Mouse (Mus musculus) midbrain, embryonic 12.5 days (tissue): ENCODE data around the gene Kif4. TPM values are rescaled to one million over a fixed set of nuclear protein-coding genes. Genes with fewer than 3 reads are reported as not detected.

Source experiments
- ATAC-seq: fragments of 200-750 bp; cut with Nextera tagmentation; 2 replicates; pipeline ENCODE4 v1.8.0; 2017; ENCODE audit warnings: low read depth, moderate TSS enrichment, moderate library complexity; ENCODE audit not compliant: low FRiP score
- H3K27ac ChIP-seq: fragments of 300-500 bp; sonication (generic); replicated peaks from 2 replicates; pipeline ENCODE4 v1.5.1; 2016; ENCODE audit warnings: mild to moderate bottlenecking
- H3K27me3 ChIP-seq: fragments of 300-500 bp; sonication (generic); 2 replicates; pipeline ENCODE4 v1.6.1; 2016; ENCODE audit warnings: mild to moderate bottlenecking
- H3K36me3 ChIP-seq: fragments of 300-500 bp; sonication (generic); 2 replicates; pipeline ENCODE4 v1.6.1; 2016
- H3K4me1 ChIP-seq: fragments of 300-500 bp; sonication (generic); 2 replicates; pipeline ENCODE4 v1.6.1; 2016
- H3K4me2 ChIP-seq: fragments of 300-500 bp; sonication (generic); replicated peaks from 2 replicates; pipeline ENCODE4 v1.6.1; 2016; ENCODE audit warnings: mild to moderate bottlenecking, moderate library complexity
- H3K4me3 ChIP-seq: fragments of 300-500 bp; sonication (generic); 2 replicates; pipeline ENCODE4 v1.5.1; 2016; ENCODE audit warnings: mild to moderate bottlenecking
- H3K9ac ChIP-seq: fragments of 300-500 bp; sonication (generic); replicated peaks from 2 replicates; pipeline ENCODE4 v1.6.1; 2016; ENCODE audit warnings: mild to moderate bottlenecking, moderate library complexity
- H3K9me3 ChIP-seq: fragments of 300-500 bp; sonication (generic); 2 replicates; pipeline ENCODE4 v1.6.1; 2016; ENCODE audit warnings: mild to moderate bottlenecking
- WGBS: fragments of 180-500 bp; shearing (Covaris S2); methylation state at CpG from one replicate; pipeline ENCODE4 v1.1.7; 2016; 5-methylcytosine and 5-hydroxymethylcytosine counted together
- polyA plus RNA-seq: library from polyadenylated mRNA; unstranded; fragments of >200 nt; fragmentation: Nextera tagmentation; extraction: Ambion mirVana; gene quantifications from 2 replicates; pipeline ENCODE4 v1.2.1, GENCODE M21; 2016

Kif4 gene
- polyA plus RNA-seq, 1 experiment from 2014 or later = 39.2 TPM

DNA sequence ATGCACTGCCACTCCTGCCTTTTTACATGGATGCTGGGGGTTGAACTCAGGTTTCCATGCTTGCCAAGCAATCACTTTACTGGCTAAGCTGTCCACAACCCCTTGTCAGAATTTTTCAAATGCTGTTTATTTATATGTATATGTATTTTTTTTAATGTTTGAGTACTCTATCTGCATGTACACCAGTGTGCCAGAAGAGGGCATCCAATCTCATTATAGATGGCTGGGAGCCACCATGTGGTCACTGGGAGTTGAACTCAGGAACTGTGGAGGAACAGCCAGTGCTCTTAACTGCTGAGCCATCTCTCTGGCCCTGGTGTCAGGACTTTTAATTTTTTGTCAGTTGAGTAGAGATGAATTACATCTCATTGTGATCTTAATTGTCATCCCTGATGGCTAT is 27.3 kb downstream of the Kif4 start:
- Histone ChIP-seq H3K27ac (no peak overlapping the region), H3K9me3 (no peaks in the 10 kb centered on the region), H3K4me2 (no peak overlapping the region), H3K9ac (no peak overlapping the region), H3K27me3 (no peaks in the 10 kb centered on the region), H3K36me3 (no peaks in the 10 kb centered on the region), H3K4me1 (no peaks in the 10 kb centered on the region), H3K4me3 (no peak overlapping the region)
- ATAC-seq = no peak

DNA sequence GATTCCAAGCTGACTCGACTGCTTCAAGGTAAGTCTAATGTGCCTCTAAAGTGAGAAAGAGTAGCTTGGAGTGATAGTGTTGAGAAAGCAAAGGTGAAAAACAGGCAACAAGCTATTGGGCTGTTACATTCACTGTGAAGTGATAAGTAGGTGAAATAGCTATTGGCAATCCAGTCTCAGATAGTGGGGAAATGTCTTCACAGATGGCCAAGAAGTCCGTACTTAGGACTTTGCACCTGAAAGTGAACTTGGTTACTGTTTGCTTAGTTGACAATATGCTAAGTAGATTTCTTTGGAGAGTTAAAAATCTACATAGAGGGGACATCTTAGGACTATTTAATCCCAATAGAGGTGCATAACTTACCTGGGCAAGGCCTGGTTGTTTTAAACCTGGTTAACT is 39.3 kb downstream of the Kif4 start:
- Histone ChIP-seq H3K27me3 (peaks cover 3% of the 10 kb centered on the region; the same call in 1 of the 2 replicates), H3K4me1 (no peaks in the 10 kb centered on the region), H3K27ac (no peak overlapping the region), H3K36me3 (no peaks in the 10 kb centered on the region), H3K4me2 (no peak overlapping the region), H3K9ac (no peak overlapping the region), H3K4me3 (no peak overlapping the region), H3K9me3 (no peaks in the 10 kb centered on the region)
- WGBS = 93% methylated on average over 2 of the region's 2 CpGs
- no peak for ATAC-seq

DNA sequence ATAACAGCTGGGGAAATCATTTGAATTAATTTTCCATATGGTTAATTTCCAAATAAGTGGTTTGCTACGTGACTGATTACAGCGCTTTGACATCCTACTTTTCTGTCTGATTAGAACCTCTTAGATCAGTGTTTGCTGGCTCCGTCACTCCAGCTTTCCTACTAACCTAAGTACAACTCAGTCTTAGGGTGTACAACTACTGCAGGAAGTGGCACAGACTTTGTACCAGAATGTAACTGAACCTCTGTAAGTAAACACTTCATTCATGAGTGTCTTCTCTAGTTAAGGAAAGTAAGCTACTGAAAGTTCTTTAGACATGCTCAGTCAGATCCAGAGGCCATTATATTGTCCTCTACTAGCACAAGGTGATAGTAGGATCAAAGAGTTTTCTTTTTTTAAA is 52.7 kb downstream of the Kif4 start:
- H3K36me3 ChIP-seq = 0 out of 2 replicates have a peak, but pooled peaks cover 3% of the 10 kb centered on the region
- peaks cover 3% of the 10 kb centered on the region; the same call in 1 of the 2 replicates for H3K27me3 ChIP-seq
- no peaks in the 10 kb centered on the region for H3K9me3 ChIP-seq
- no peak overlapping the region for H3K9ac ChIP-seq
- no peaks in the 10 kb centered on the region for H3K4me1 ChIP-seq
- WGBS = 90% methylated on average over 3 of the region's 3 CpGs
- no peak overlapping the region for H3K4me3 ChIP-seq
- no peak overlapping the region for H3K4me2 ChIP-seq
- H3K27ac ChIP-seq = no peak overlapping the region
- ATAC-seq = no peak

DNA sequence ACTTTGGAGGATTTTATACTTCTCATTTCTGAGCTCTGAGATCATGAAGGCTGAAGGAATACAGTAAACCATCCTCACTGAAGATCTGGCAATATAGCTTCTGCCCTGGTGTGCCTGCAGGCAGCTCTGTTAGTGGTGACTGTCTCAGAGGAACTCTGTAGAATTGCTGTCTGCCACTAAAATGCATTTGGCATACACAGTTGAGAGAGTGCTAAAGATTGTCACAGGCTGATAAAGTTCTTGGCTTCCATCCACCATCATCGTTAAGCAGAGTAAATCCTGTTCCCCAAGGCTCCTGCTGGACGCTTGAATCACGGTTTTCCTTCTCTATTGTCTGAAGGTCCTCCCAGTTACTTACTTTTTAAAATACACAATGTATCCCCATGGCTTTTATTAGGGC is 61.0 kb downstream of the Kif4 start:
- no peak overlapping the region for H3K4me2 ChIP-seq
- 82% methylated on average over 3 of the region's 3 CpGs for WGBS
- ATAC-seq = no peak
- no peaks in the 10 kb centered on the region for H3K4me1 ChIP-seq
- H3K9me3 ChIP-seq = no peaks in the 10 kb centered on the region
- peaks cover 6% of the 10 kb centered on the region; the same call in 1 of the 2 replicates for H3K27me3 ChIP-seq
- H3K4me3 ChIP-seq = no peak overlapping the region
- peaks cover 5% of the 10 kb centered on the region for H3K36me3 ChIP-seq
- H3K9ac ChIP-seq = no peak overlapping the region
- H3K27ac ChIP-seq = no peak overlapping the region

DNA sequence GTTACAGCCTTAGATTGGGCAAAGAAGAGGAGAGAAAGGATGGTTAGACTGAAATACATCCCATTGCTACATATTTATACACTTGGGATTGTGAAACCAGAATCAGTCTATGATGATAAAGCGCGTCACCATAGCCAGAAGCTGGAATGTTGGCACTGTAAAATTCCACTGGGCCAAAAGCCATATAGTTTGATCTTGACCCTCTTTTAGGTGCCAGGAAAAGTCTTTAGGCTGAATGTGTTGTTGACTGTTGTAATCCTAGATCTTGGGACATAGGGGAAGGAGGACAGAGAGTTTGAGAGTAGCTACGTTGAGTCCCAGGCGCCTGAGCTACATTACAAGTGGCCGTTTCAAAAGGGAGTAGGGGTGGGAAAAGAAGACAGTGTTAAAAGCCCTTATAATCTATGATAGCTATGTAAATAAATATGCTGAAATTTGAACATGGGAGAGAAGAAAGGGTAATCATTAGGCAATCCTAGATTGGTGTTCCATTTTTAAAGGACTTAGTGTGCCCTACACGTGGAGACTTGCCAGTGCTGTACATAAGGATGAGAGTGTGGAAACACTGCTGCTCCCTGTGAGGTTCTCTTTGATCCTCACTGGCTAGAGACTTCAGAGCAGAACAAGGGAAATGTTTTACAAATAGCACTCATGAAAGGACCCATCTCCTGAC is 62.0 kb downstream of the Kif4 start:
- Histone ChIP-seq H3K9me3 (no peaks in the 10 kb centered on the region), H3K4me3 (no peak overlapping the region), H3K9ac (no peak overlapping the region), H3K27me3 (peaks cover 6% of the 10 kb centered on the region; the same call in 1 of the 2 replicates), H3K27ac (no peak overlapping the region), H3K36me3 (peaks cover 6% of the 10 kb centered on the region), H3K4me1 (no peaks in the 10 kb centered on the region), H3K4me2 (no peak overlapping the region)
- ATAC-seq = no peak
- 89% methylated on average over 6 of the region's 6 CpGs for whole genome bisulfite sequencing

DNA sequence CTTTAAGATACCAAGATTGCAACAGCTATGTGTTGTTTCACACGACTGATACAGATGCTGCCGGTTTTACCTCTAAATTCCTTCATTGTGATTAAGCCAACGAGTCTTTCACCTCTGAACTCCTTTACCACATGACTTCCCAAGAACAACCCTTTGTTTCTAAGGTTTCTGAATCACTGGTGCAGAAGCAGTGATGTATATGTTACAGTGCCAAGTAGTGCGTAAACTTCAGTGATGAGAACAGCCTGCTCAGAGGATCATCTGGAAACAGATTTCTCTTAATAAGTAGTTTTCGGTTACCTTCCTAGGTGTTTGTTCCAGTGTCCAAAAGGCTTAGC is 62.5 kb downstream of the Kif4 start:
- no peak overlapping the region for H3K27ac ChIP-seq
- no peaks in the 10 kb centered on the region for H3K4me1 ChIP-seq
- H3K4me2 ChIP-seq = no peak overlapping the region
- WGBS = 78% methylated on average over 5 of the region's 5 CpGs
- no peak for ATAC-seq
- H3K27me3 ChIP-seq = peaks cover 6% of the 10 kb centered on the region; the same call in 1 of the 2 replicates
- no peak overlapping the region for H3K9ac ChIP-seq
- peaks cover 6% of the 10 kb centered on the region for H3K36me3 ChIP-seq
- no peak overlapping the region for H3K4me3 ChIP-seq
- H3K9me3 ChIP-seq = no peaks in the 10 kb centered on the region

DNA sequence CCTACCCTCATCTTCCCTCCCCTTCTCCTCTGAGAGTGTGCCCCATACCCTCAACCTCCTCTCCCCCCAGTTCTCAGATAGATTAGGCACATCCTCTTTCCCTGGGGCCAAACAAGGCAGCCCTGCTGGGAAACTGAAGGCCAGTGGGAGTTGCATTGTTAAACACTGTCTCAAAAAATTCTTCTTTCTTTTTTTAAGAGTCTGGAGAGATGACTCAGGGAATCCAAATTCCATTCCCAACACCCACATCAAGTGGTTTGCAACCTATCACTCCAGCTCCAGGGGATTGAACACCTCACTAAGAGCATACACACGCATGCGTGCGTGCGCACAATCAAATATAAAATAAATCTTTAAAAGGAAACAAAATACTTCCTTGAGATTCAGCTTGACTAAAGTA is 71.2 kb downstream of the Kif4 start:
- Histone ChIP-seq H3K27ac (no peak overlapping the region), H3K27me3 (peaks cover 3% of the 10 kb centered on the region; the same call in 1 of the 2 replicates), H3K4me1 (no peaks in the 10 kb centered on the region), H3K4me3 (no peak overlapping the region), H3K36me3 (0 out of 2 replicates have a peak, but pooled peaks cover 8% of the 10 kb centered on the region), H3K9ac (no peak overlapping the region), H3K4me2 (no peak overlapping the region), H3K9me3 (no peaks in the 10 kb centered on the region)
- over 99% methylated on average over 4 of the region's 4 CpGs for WGBS
- ATAC-seq = no peak

DNA sequence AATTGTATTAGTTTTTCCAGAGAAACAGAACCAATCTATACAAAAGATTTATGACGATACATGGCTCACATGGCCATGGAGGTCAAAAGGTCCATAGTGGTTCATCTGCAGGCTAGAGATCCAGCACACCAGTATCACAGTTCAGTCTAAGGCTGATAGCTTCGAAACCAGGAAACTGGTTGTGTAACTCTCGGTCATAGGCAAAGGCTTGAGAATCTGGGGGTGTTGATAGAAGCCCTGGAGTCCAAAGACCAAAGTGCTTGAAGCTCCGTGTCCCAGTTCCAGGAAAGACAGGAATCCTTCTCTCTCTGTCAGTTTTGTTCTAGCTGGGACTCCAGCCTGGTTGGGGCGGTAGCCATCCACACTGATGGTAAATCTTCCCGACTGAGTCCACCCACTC is 82.5 kb downstream of the Kif4 start:
- no peaks in the 10 kb centered on the region for H3K9me3 ChIP-seq
- no peak overlapping the region for H3K27ac ChIP-seq
- H3K27me3 ChIP-seq = no peaks in the 10 kb centered on the region
- no peaks in the 10 kb centered on the region for H3K36me3 ChIP-seq
- no peak for ATAC-seq
- 91% methylated on average over 6 of the region's 6 CpGs for WGBS
- no peak overlapping the region for H3K4me3 ChIP-seq
- H3K4me1 ChIP-seq = no peaks in the 10 kb centered on the region
- no peak overlapping the region for H3K9ac ChIP-seq
- no peak overlapping the region for H3K4me2 ChIP-seq

DNA sequence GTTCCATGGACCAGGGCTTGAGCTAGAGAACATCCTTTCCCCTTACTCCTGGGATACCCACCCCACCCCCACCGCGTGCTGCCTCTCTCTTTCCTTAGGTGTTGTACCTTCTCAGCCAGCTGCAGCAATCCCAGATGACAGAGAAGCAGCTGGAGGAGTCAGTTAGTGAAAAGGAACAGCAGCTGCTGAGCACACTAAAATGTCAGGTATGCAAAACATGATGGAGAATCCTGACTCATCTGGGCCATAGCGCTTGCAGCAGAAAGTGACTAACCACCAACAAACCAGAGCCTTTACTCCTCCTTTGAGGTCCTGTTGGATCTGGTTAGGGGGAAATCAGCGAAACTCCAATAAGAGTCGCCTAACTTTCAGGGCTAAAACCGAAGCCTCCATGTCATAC is 90.6 kb downstream of the Kif4 start:
- H3K36me3 ChIP-seq = 0 out of 2 replicates have a peak, but pooled peaks cover 34% of the 10 kb centered on the region
- H3K4me1 ChIP-seq = no peaks in the 10 kb centered on the region
- H3K4me2 ChIP-seq = no peak overlapping the region
- H3K9ac ChIP-seq = no peak overlapping the region
- no peak overlapping the region for H3K27ac ChIP-seq
- no peaks in the 10 kb centered on the region; the same call in 1 of the 2 replicates for H3K27me3 ChIP-seq
- 94% methylated on average over 6 of the region's 6 CpGs for WGBS
- H3K4me3 ChIP-seq = no peak overlapping the region
- no peaks in the 10 kb centered on the region for H3K9me3 ChIP-seq
- no peak for ATAC-seq

DNA sequence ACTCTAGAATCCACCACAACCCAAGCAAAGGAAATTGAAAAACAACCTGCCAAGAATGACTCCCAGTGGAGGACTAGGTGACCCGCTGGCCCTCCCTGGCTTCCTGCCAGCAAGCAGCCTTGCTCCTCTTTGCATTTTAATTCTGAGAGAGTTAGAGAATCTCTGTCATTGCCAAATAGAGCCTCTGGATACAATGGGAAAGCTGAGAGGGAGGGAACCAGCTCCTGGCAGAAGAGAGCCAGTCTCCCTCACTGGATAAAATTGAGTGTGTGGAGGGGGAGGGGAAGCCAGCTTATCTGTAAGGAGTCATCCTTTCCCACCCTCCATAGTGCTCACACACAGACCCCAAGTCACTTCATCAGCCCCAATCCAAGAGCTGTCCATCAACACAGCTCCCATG is 103.4 kb downstream of the Kif4 start:
- Histone ChIP-seq H3K4me2 (0 out of 2 replicates have a peak overlapping the region, but pooled peaks have one; percentile 52), H3K4me3 (no peak overlapping the region), H3K27me3 (peaks cover 29% of the 10 kb centered on the region), H3K4me1 (peaks cover 18% of the 10 kb centered on the region), H3K9ac (no peak overlapping the region), H3K9me3 (no peaks in the 10 kb centered on the region), H3K27ac (peak overlapping the region; percentile 80), H3K36me3 (0 out of 2 replicates have a peak, but pooled peaks cover 10% of the 10 kb centered on the region)
- 32% methylated on average over 1 of the region's 1 CpGs for whole genome bisulfite sequencing
- peak; percentile 60 for ATAC-seq

DNA sequence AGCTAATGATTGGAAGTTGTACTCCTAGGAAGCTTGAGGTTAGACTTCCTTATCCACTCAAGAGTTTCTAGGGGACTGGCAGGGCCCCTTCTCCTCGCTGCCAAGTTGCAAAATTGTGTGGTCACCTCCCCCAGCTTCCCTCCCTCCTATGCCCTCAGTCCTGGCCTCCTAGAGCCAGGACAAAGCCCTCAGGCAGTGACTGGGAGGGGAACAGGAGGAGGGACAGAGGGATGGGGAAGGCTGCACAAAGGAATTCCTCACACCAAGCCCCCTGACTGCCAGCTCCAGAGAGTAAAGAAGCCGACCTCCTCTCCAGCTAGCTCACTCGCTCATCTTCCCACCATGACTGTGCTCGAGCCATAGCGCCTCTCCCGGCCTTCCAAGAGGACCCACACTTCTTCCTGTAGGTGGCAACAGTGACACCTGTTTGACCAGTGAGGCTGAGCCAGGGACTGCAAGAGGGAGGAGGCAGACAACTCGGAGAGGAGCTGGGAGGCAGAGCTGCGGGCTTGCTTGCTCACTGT is 104.2 kb downstream of the Kif4 start, which contains the start of gene Gdpd2:
Gdpd2 (plus strand) TSS at position 209 of the 524 bp plus-strand sequence.
- peaks cover 33% of the 10 kb centered on the region for H3K27me3 ChIP-seq
- H3K9me3 ChIP-seq = no peaks in the 10 kb centered on the region
- peak within 1 kb of the TSS; percentile 52 for H3K4me2 ChIP-seq
- 0 out of 2 replicates have a peak, but pooled peaks cover 10% of the 10 kb centered on the region for H3K36me3 ChIP-seq
- H3K4me3 ChIP-seq = peak within 1 kb of the TSS; percentile 33
- peaks cover 18% of the 10 kb centered on the region for H3K4me1 ChIP-seq
- peak within 1 kb of the TSS; percentile 80 for H3K27ac ChIP-seq
- peak; percentile 72 for ATAC-seq
- H3K9ac ChIP-seq = peak within 1 kb of the TSS; percentile 25
- 21% methylated on average over 8 of the region's 8 CpGs for WGBS

DNA sequence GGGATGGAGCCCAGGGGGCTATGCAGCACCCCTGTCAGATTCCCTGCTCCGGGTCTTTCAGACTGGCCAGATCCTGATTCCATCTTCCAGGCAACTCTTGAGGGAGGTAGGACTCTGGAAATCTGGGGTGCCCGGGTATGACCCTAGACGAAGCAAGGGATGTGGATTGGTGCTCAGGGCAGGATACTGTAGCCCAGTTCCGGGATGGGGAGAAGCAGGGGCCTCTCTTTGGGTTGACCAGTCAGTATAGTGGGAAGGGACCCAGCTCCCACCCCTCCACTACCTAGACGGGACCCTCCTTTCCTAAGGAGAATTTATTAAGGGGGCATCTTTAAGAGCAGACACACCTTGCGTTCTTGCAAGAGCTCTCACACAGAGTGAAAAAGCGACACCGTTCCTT is 104.7 kb downstream of the Kif4 start:
- Histone ChIP-seq H3K36me3 (0 out of 2 replicates have a peak, but pooled peaks cover 10% of the 10 kb centered on the region), H3K27ac (peak overlapping the region; percentile 80), H3K4me3 (peak overlapping the region; percentile 33), H3K4me2 (peak overlapping the region; percentile 52), H3K9me3 (no peaks in the 10 kb centered on the region), H3K9ac (peak overlapping the region; percentile 25), H3K27me3 (peaks cover 32% of the 10 kb centered on the region), H3K4me1 (peaks cover 18% of the 10 kb centered on the region)
- peak; percentile 48; the same call in 1 of the 2 replicates for ATAC-seq
- 31% methylated on average over 8 of the region's 8 CpGs for WGBS
